Mouse (Mus musculus): ENCODE results near the gene Slc4a3. TPM values are rescaled to one million over a fixed set of nuclear protein-coding genes. Genes with fewer than 3 reads are reported as not detected.
A peak's percentile ranks its signal among the peaks of the same experiment; 100 is the strongest.

Gene Slc4a3
- polyA plus RNA-seq, 1 experiment from 2014 or later: 20.8 TPM

- Histone ChIP-seq H3K9me3 (ENCODE audit: control insufficient read depth, low read length) (no peaks in the 10 kb centered on the region), H3K4me3 (ENCODE audit: control insufficient read depth in 1 of 2, insufficient read depth in 1 of 2, low read depth in 1 of 2, low read length in 2 of 2) (peak overlapping the region in 1 of 2 experiments; percentile 54; a peak in 1 of 4 replicates), H3K4me2 (ENCODE audit: low read length) (peak overlapping the region; percentile 78), H3K9ac (ENCODE audit: low read length) (peak overlapping the region; percentile 79; the same call in 1 of the 2 replicates), H3K4me1 (ENCODE audit: control insufficient read depth in 2 of 2, insufficient read depth in 2 of 2, low read length in 2 of 2) (peaks cover 22 to 35% of the 10 kb centered on the region in 2 experiments), H3K36me3 (ENCODE audit: control insufficient read depth, insufficient read depth, low read length) (peaks cover 32% of the 10 kb centered on the region), H3K27ac (replicated peaks in 1 of 2; ENCODE audit: control insufficient read depth in 1 of 2, insufficient read depth in 1 of 2, low read depth in 2 of 2, low read length in 2 of 2) (peak overlapping the region in 1 of 2 experiments; percentile 88; a peak in 2 of 4 replicates), H3K27me3 (ENCODE audit: control insufficient read depth, insufficient read depth, low read length) (no peaks in the 10 kb centered on the region)
- no peak for ATAC-seq (ENCODE audit: insufficient number of reproducible peaks, insufficient read depth, low FRiP score, low read depth)
- 93% methylated on average over 13 of the region's 13 CpGs for WGBS
These were observed 1.3 kb downstream of the Slc4a3 start for GRCm38 (mm10) chr1:75547351-75547750.

GRCm38 (mm10) chr1:75548083-75548482 lies 2.0 kb downstream of the Slc4a3 start:
- Histone ChIP-seq H3K9ac (ENCODE audit: low read length) (no peak overlapping the region), H3K4me2 (ENCODE audit: low read length) (no peak overlapping the region), H3K27ac (replicated peaks in 1 of 2; ENCODE audit: control insufficient read depth in 1 of 2, insufficient read depth in 1 of 2, low read depth in 2 of 2, low read length in 2 of 2) (0 out of 4 replicates have a peak overlapping the region, but pooled peaks of 1 of the 2 experiments have one; percentile 64), H3K4me1 (ENCODE audit: control insufficient read depth in 2 of 2, insufficient read depth in 2 of 2, low read length in 2 of 2) (peaks cover 22 to 35% of the 10 kb centered on the region in 2 experiments), H3K27me3 (ENCODE audit: control insufficient read depth, insufficient read depth, low read length) (no peaks in the 10 kb centered on the region), H3K36me3 (ENCODE audit: control insufficient read depth, insufficient read depth, low read length) (peaks cover 39% of the 10 kb centered on the region), H3K9me3 (ENCODE audit: control insufficient read depth, low read length) (no peaks in the 10 kb centered on the region), H3K4me3 (ENCODE audit: control insufficient read depth in 1 of 2, insufficient read depth in 1 of 2, low read depth in 1 of 2, low read length in 2 of 2) (no peak overlapping the region)
- ATAC-seq (ENCODE audit: insufficient number of reproducible peaks, insufficient read depth, low FRiP score, low read depth): no peak
- WGBS: 89% methylated on average over 3 of the region's 3 CpGs

GRCm38 (mm10) chr1:75548871-75549270 lies 2.8 kb downstream of the Slc4a3 start:
- no peaks in the 10 kb centered on the region for H3K9me3 ChIP-seq (ENCODE audit: control insufficient read depth, low read length)
- H3K9ac ChIP-seq (ENCODE audit: low read length): peak overlapping the region; percentile 50; the same call in 1 of the 2 replicates
- peak overlapping the region; percentile 29; the same call in 1 of the 2 replicates for H3K4me2 ChIP-seq (ENCODE audit: low read length)
- H3K27me3 ChIP-seq (ENCODE audit: control insufficient read depth, insufficient read depth, low read length): no peaks in the 10 kb centered on the region
- peaks cover 47% of the 10 kb centered on the region for H3K36me3 ChIP-seq (ENCODE audit: control insufficient read depth, insufficient read depth, low read length)
- peaks cover 22 to 35% of the 10 kb centered on the region in 2 experiments for H3K4me1 ChIP-seq (ENCODE audit: control insufficient read depth in 2 of 2, insufficient read depth in 2 of 2, low read length in 2 of 2)
- ATAC-seq (ENCODE audit: insufficient number of reproducible peaks, insufficient read depth, low FRiP score, low read depth): no peak
- WGBS: 85% methylated on average over 17 of the region's 17 CpGs
- H3K27ac ChIP-seq (replicated peaks in 1 of 2; ENCODE audit: control insufficient read depth in 1 of 2, insufficient read depth in 1 of 2, low read depth in 2 of 2, low read length in 2 of 2): peak overlapping the region in 1 of 2 experiments; percentile 64; a peak in 2 of 4 replicates
- H3K4me3 ChIP-seq (ENCODE audit: control insufficient read depth in 1 of 2, insufficient read depth in 1 of 2, low read depth in 1 of 2, low read length in 2 of 2): no peak overlapping the region

- Histone ChIP-seq H3K4me1 (ENCODE audit: control insufficient read depth in 2 of 2, insufficient read depth in 2 of 2, low read length in 2 of 2) (peaks cover 22 to 35% of the 10 kb centered on the region in 2 experiments), H3K27me3 (ENCODE audit: control insufficient read depth, insufficient read depth, low read length) (no peaks in the 10 kb centered on the region), H3K9ac (ENCODE audit: low read length) (peak overlapping the region; percentile 50; the same call in 1 of the 2 replicates), H3K4me3 (ENCODE audit: control insufficient read depth in 1 of 2, insufficient read depth in 1 of 2, low read depth in 1 of 2, low read length in 2 of 2) (no peak overlapping the region), H3K9me3 (ENCODE audit: control insufficient read depth, low read length) (no peaks in the 10 kb centered on the region), H3K27ac (replicated peaks in 1 of 2; ENCODE audit: control insufficient read depth in 1 of 2, insufficient read depth in 1 of 2, low read depth in 2 of 2, low read length in 2 of 2) (peak overlapping the region; percentile 35 to 64; a peak in 3 of 4 replicates), H3K4me2 (ENCODE audit: low read length) (peak overlapping the region; percentile 29), H3K36me3 (ENCODE audit: control insufficient read depth, insufficient read depth, low read length) (peaks cover 54% of the 10 kb centered on the region)
- 47% methylated on average over 17 of the region's 17 CpGs for WGBS
- no peak for ATAC-seq (ENCODE audit: insufficient number of reproducible peaks, insufficient read depth, low FRiP score, low read depth)
These were observed 3.5 kb downstream of the Slc4a3 start for GRCm38 (mm10) chr1:75549289-75550279.

- Histone ChIP-seq H3K4me2 (ENCODE audit: low read length) (no peak overlapping the region), H3K27ac (replicated peaks in 1 of 2; ENCODE audit: control insufficient read depth in 1 of 2, insufficient read depth in 1 of 2, low read depth in 2 of 2, low read length in 2 of 2) (no peak overlapping the region), H3K4me1 (ENCODE audit: control insufficient read depth in 2 of 2, insufficient read depth in 2 of 2, low read length in 2 of 2) (peaks cover 19 to 31% of the 10 kb centered on the region in 2 experiments), H3K4me3 (ENCODE audit: control insufficient read depth in 1 of 2, insufficient read depth in 1 of 2, low read depth in 1 of 2, low read length in 2 of 2) (no peak overlapping the region), H3K9ac (ENCODE audit: low read length) (no peak overlapping the region), H3K9me3 (ENCODE audit: control insufficient read depth, low read length) (no peaks in the 10 kb centered on the region), H3K27me3 (ENCODE audit: control insufficient read depth, insufficient read depth, low read length) (no peaks in the 10 kb centered on the region), H3K36me3 (ENCODE audit: control insufficient read depth, insufficient read depth, low read length) (peaks cover 64% of the 10 kb centered on the region)
- no peak for ATAC-seq (ENCODE audit: insufficient number of reproducible peaks, insufficient read depth, low FRiP score, low read depth)
- WGBS: 80% methylated on average over 15 of the region's 15 CpGs
These were observed 4.5 kb downstream of the Slc4a3 start for GRCm38 (mm10) chr1:75550586-75550985.

- Histone ChIP-seq H3K27me3 (ENCODE audit: control insufficient read depth, insufficient read depth, low read length) (0 out of 2 replicates have a peak, but pooled peaks cover 3% of the 10 kb centered on the region), H3K36me3 (ENCODE audit: control insufficient read depth, insufficient read depth, low read length) (peaks cover 80% of the 10 kb centered on the region), H3K4me2 (ENCODE audit: low read length) (no peak overlapping the region), H3K4me1 (ENCODE audit: control insufficient read depth in 2 of 2, insufficient read depth in 2 of 2, low read length in 2 of 2) (peaks cover 10 to 21% of the 10 kb centered on the region in 2 experiments), H3K27ac (replicated peaks in 1 of 2; ENCODE audit: control insufficient read depth in 1 of 2, insufficient read depth in 1 of 2, low read depth in 2 of 2, low read length in 2 of 2) (no peak overlapping the region), H3K4me3 (ENCODE audit: control insufficient read depth in 1 of 2, insufficient read depth in 1 of 2, low read depth in 1 of 2, low read length in 2 of 2) (no peak overlapping the region), H3K9me3 (ENCODE audit: control insufficient read depth, low read length) (no peaks in the 10 kb centered on the region), H3K9ac (ENCODE audit: low read length) (no peak overlapping the region)
- ATAC-seq (ENCODE audit: insufficient number of reproducible peaks, insufficient read depth, low FRiP score, low read depth): no peak
- WGBS: 84% methylated on average over 7 of the region's 7 CpGs
These were observed 9.6 kb downstream of the Slc4a3 start for GRCm38 (mm10) chr1:75555680-75556079.

GRCm38 (mm10) chr1:75556143-75556781 lies 10.2 kb downstream of the Slc4a3 start:
- Histone ChIP-seq H3K9ac (ENCODE audit: low read length) (no peak overlapping the region), H3K4me1 (ENCODE audit: control insufficient read depth in 2 of 2, insufficient read depth in 2 of 2, low read length in 2 of 2) (peaks cover 12 to 27% of the 10 kb centered on the region in 2 experiments), H3K27ac (replicated peaks in 1 of 2; ENCODE audit: control insufficient read depth in 1 of 2, insufficient read depth in 1 of 2, low read depth in 2 of 2, low read length in 2 of 2) (no peak overlapping the region), H3K9me3 (ENCODE audit: control insufficient read depth, low read length) (no peaks in the 10 kb centered on the region), H3K4me2 (ENCODE audit: low read length) (no peak overlapping the region), H3K36me3 (ENCODE audit: control insufficient read depth, insufficient read depth, low read length) (peaks cover 74% of the 10 kb centered on the region), H3K27me3 (ENCODE audit: control insufficient read depth, insufficient read depth, low read length) (0 out of 2 replicates have a peak, but pooled peaks cover 3% of the 10 kb centered on the region), H3K4me3 (ENCODE audit: control insufficient read depth in 1 of 2, insufficient read depth in 1 of 2, low read depth in 1 of 2, low read length in 2 of 2) (no peak overlapping the region)
- no peak for ATAC-seq (ENCODE audit: insufficient number of reproducible peaks, insufficient read depth, low FRiP score, low read depth)
- 58% methylated on average over 9 of the region's 9 CpGs for WGBS
